Mouse (Mus musculus) heart, postnatal 0 days (tissue): ENCODE measurements around the gene Adcy3.

Source experiments
- CTCF ChIP-seq: IDR thresholded peaks from 2 replicates; pipeline ENCODE4 v1.5.1; 2016; ENCODE audit warnings: antibody characterized with exemption, control low read depth, low read depth
- EP300 ChIP-seq: IDR thresholded peaks from 2 replicates; pipeline ENCODE4 v1.6.1; 2016; ENCODE audit warnings: antibody characterized with exemption, low read depth

DNA sequence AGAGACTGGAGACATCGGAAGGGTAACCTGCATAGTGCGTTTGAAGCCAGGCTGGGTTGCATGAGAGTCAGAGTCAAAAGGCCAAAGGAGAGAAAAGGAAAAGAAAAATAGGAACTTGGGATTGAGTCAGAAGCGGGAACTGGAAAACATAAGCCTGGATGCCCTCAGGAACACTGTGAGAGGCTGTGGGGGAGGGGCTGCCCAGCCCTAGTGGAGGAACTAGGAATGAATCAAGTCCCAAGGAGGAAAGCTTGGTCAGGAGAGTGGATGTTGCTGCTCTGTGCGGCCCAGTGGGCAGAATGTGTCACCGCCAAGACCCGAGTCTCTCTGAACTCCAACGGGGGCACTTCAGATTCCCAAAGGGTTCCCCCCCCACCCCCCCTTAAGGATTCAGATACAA, 27.4 kb downstream of the Adcy3 start:
- TF ChIP-seq EP300 (no peak), CTCF (no peak)
